Mouse (Mus musculus) left cerebral cortex, postnatal 36 days (tissue): ENCODE measurements around the gene Ntsr2. TPM values are rescaled to one million over a fixed set of nuclear protein-coding genes. Genes with fewer than 3 reads are reported as not detected.

Experiments used
- DNase-seq, 2 experiments: peaks; one replicate each; pipeline ENCODE4 v3.0.0; 2021 to 2022; ENCODE audit warnings: low spot score in 2 of 2, mixed read lengths in 1 of 2
- intact Hi-C: fragments of 180-260 bp; cut with DNase I; formaldehyde crosslinking; loops from one replicate; pipeline ENCODE4 v1.15.1; 2025
- total RNA-seq, 2 experiments: library from RNA; stranded (reverse); gene quantifications; 2 replicates each; pipeline ENCODE4 v1.2.3; 2021

Gene Ntsr2
- 100 to 1,000 TPM; 154 to 164 TPM for total RNA-seq

GRCm38 (mm10) chr12:16653332-16654093, at the start of gene Ntsr2:
Gene Ntsr2 (plus strand): TSS chr12:16653382.
- intact Hi-C loops = no loop called here
- peak; percentile 75 to 78 for DNase-seq

GRCm38 (mm10) chr12:16605624-16606023, 47.6 kb upstream of the Ntsr2 start:
- intact Hi-C loops = no loop called here
- DNase-seq = peak; percentile 42 to 64

GRCm38 (mm10) chr12:16610936-16611335, 42.2 kb upstream of the Ntsr2 start, which contains the start of gene Lpin1:
Gene Lpin1 (minus strand): TSS chr12:16610966.
- no peak for DNase-seq
- intact Hi-C loops = no loop called here

GRCm38 (mm10) chr12:16614556-16614955, 38.6 kb upstream of the Ntsr2 start:
- intact Hi-C loops = no loop called here
- DNase-seq = no peak

GRCm38 (mm10) chr12:16615738-16616137, 37.4 kb upstream of the Ntsr2 start:
- DNase-seq = no peak
- intact Hi-C loops = no loop called here

- peak; percentile 42 to 67 for DNase-seq
- intact Hi-C loops = no loop called here
Measured at GRCm38 (mm10) chr12:16618512-16619274, 34.5 kb upstream of the Ntsr2 start.

- intact Hi-C loops = no loop called here
Measured at GRCm38 (mm10) chr12:16619453-16619852, 33.7 kb upstream of the Ntsr2 start.

GRCm38 (mm10) chr12:16620230-16620629, 33.0 kb upstream of the Ntsr2 start:
- intact Hi-C loops = no loop called here
- no peak for DNase-seq

More at GRCm38 (mm10) chr12:16619453-16619852, 33.7 kb upstream of the Ntsr2 start:
- DNase-seq = no peak

GRCm38 (mm10) chr12:16630152-16630865, 22.9 kb upstream of the Ntsr2 start:
- intact Hi-C loops = no loop called here
- no peak for DNase-seq

- DNase-seq = no peak
- intact Hi-C loops = no loop called here
Measured at GRCm38 (mm10) chr12:16630866-16631185, 22.4 kb upstream of the Ntsr2 start.

- intact Hi-C loops = no loop called here
- no peak for DNase-seq
Measured at GRCm38 (mm10) chr12:16631423-16631822, 21.8 kb upstream of the Ntsr2 start.

- intact Hi-C loops = no loop called here
- no peak for DNase-seq
Measured at GRCm38 (mm10) chr12:16633235-16633634, 19.9 kb upstream of the Ntsr2 start.

GRCm38 (mm10) chr12:16634075-16634813, 18.9 kb upstream of the Ntsr2 start:
- intact Hi-C loops = loop anchor here (1.0 kb wide), 1 partner anchor 66 kb away; no protein-coding TSS in a partner anchor
- no peak for DNase-seq

GRCm38 (mm10) chr12:16635816-16636215, 17.4 kb upstream of the Ntsr2 start:
- no peak for DNase-seq
- intact Hi-C loops = no loop called here

- intact Hi-C loops = no loop called here
- no peak for DNase-seq
Measured at GRCm38 (mm10) chr12:16639078-16639771, 14.0 kb upstream of the Ntsr2 start.

GRCm38 (mm10) chr12:16640075-16640474, 13.1 kb upstream of the Ntsr2 start:
- intact Hi-C loops = no loop called here
- DNase-seq = no peak

- no peak for DNase-seq
- intact Hi-C loops = no loop called here
Measured at GRCm38 (mm10) chr12:16642000-16642399, 11.2 kb upstream of the Ntsr2 start.

- intact Hi-C loops = no loop called here
- DNase-seq = peak in 1 of 2 experiments; percentile 36
Measured at GRCm38 (mm10) chr12:16643508-16644345, 9.5 kb upstream of the Ntsr2 start.
